Mouse (Mus musculus) Patski (cell line): ENCODE measurements at regions not wholly inside any gene's neighbourhood (a gene's known extent, or its start where the extent isn't known, plus 50 kb on each side); places are given as distances from the start of the nearest gene placed in this dataset.

ENCODE experiments used
- ATAC-seq: fragments of 100-300 bp; one replicate; pipeline ENCODE4 v1.8.0; 2021
- CTCF ChIA-PET: fragments of 350-600 bp; sonication (Branson Sonifier 250); formaldehyde crosslinking; loops from one replicate; lab custom pipeline; 2022; ENCODE audit warnings: inconsistent platforms; lab: Charles Lee
- POLR2A ChIA-PET: fragments of 350-600 bp; sonication (Branson Sonifier 250); formaldehyde crosslinking; loops from one replicate; lab custom pipeline; 2022; ENCODE audit warnings: antibody characterized with exemption, inconsistent platforms; lab: Charles Lee
- DNase-seq: peaks from one replicate; pipeline ENCODE4 v3.0.0-alpha.2; 2011; ENCODE audit warnings: low read depth, low spot score
- H3K27me3 ChIP-seq: fragments of 371-371 bp; one replicate; pipeline ENCODE4 v1.5.1; 2021
- CTCF ChIP-seq: fragments of 100-300 bp; IDR thresholded peaks from one replicate; pipeline ENCODE4 v1.5.1; 2021
- in situ Hi-C: fragments of 300-500 bp; cut with MboI; formaldehyde crosslinking; loops from 3 replicates; pipeline ENCODE4 v1.11.1; 2018; ENCODE audit warnings: low pct_unique_long_range_greater_than_20kb, mixed read lengths

GRCm38 (mm10) chr14:106190721-106191120 is 84.7 kb downstream of the Trim52 start:
- DNase-seq (no peak), ATAC-seq (no peak)
- ChIA-PET CTCF (no interaction called here), POLR2A (no interaction called here)
- no peak for TF ChIP-seq CTCF
- H3K27me3 ChIP-seq = peaks cover 16% of the 10 kb centered on the region
- in situ Hi-C loops = no loop called here

- no peak for TF ChIP-seq CTCF
These were observed 87.6 kb downstream of the Trim52 start for GRCm38 (mm10) chr14:106193583-106193982.

DNA sequence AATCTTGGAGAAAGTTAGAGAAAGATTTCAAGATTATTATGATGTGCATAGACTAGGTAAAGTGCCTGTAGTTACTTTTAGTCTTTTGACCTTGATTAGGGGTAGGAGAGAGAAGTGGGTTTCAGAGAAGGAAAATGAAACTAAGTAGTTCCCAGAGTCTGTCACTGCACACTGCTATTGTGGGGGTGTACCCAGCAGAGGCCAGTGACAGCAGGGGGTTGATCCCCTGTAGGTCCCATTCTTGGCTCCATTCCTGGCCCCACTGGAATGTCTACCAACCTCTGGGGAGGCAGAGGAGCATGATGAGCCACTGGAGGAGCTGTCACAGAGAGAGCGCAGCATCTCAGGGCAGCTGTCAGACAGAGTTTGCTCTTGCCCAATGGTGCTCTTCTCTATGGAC is 88.1 kb downstream of the Trim52 start:
- in situ Hi-C loops = no loop called here

More at GRCm38 (mm10) chr14:106193583-106193982, 87.6 kb downstream of the Trim52 start:
- ChIA-PET POLR2A (no interaction called here), CTCF (no interaction called here)
- ATAC-seq = no peak
- in situ Hi-C loops = no loop called here
- peaks cover 20% of the 10 kb centered on the region for H3K27me3 ChIP-seq
- no peak for DNase-seq

GRCm38 (mm10) chr14:106197826-106198225 is 91.8 kb downstream of the Trim52 start:
- in situ Hi-C loops = no loop called here
- POLR2A ChIA-PET = no interaction called here
- DNase-seq = no peak
- CTCF ChIA-PET = no interaction called here
- peaks cover 14% of the 10 kb centered on the region for H3K27me3 ChIP-seq
- no peak for TF ChIP-seq CTCF
- ATAC-seq = no peak

More for the DNA sequence above, 88.1 kb downstream of the Trim52 start:
- TF ChIP-seq CTCF = no peak
- DNase-seq = no peak
- CTCF ChIA-PET = interaction anchor here (0.8 kb wide), 1 partner anchor 17 kb away, joined by 3 read pairs; no protein-coding TSS in a partner anchor
- peak; percentile 35 for ATAC-seq
- POLR2A ChIA-PET = no interaction called here
- H3K27me3 ChIP-seq = peaks cover 18% of the 10 kb centered on the region

DNA sequence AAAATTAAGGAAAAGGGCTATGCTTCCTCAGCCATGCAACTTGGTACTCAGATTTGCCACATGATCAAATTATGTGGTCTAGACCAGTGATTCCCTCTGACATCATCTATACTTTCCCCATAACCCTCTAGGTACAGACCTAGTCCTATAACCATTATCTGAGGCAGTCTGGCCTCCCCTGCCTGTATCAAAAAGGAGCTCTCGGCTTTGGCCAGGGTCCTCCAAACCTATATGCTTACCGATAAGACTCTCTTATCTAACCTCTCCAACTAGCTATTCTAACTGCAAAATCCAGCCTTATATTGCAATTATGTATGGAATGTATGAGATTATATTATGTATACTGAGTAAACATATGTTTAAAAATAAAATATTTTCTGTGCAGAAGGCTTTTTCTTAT is 93.1 kb downstream of the Trim52 start:
- ATAC-seq (no peak), DNase-seq (no peak)
- ChIA-PET POLR2A (no interaction called here), CTCF (no interaction called here)
- no peak for TF ChIP-seq CTCF
- peaks cover 15% of the 10 kb centered on the region for H3K27me3 ChIP-seq
- in situ Hi-C loops = no loop called here

DNA sequence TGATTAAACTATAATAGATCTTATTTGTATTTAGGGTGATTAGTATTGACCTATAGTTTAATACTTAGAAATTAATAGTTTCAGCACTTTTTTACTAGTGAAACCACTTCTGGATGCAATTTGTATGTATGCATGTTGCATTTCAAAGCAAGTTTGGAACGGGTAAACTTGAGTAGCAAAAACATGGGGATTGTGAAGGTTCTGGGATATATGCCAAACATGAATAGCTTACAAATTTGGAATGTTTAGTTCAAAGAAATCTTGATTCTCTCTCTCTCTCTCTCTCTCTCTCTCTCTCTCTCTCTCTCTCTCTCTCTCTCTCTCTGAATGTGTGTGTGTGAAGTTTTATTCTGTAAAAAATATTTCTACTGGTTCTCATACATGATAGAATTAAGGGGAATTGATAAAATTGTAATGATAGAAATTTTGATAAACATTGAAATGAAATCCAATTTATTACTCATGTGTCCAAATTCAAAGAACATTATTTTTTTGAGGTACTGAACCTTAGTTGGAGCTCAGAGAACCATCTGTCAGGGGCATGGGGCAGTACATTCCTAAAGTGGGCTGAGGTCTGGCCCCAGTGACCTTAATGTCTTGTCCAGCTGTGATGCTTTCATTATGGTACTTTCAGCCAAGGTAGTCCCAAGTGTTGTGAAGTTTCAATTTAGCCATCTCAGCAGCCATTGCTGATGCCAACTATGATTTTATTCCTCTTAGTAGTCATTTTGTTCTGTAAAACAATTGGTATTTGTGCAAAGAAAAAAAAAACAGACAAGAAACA is 93.7 kb downstream of the Trim52 start:
- peaks cover 15% of the 10 kb centered on the region for H3K27me3 ChIP-seq
- POLR2A ChIA-PET = no interaction called here
- TF ChIP-seq CTCF = no peak
- in situ Hi-C loops = no loop called here
- no peak for ATAC-seq
- no peak for DNase-seq
- CTCF ChIA-PET = no interaction called here

- H3K27me3 ChIP-seq = peaks cover 17% of the 10 kb centered on the region
- no peak for ATAC-seq
- DNase-seq = no peak
- ChIA-PET POLR2A (no interaction called here), CTCF (interaction anchor here (0.6 to 1.4 kb wide), 2 partner anchors 15 to 17 kb away, joined by 3 read pairs; no protein-coding TSS in a partner anchor)
- in situ Hi-C loops = no loop called here
- TF ChIP-seq CTCF = no peak
These were observed 105.1 kb downstream of the Trim52 start for GRCm38 (mm10) chr14:106211062-106211461.

- POLR2A ChIA-PET = no interaction called here
- in situ Hi-C loops = no loop called here
These were observed 111.7 kb downstream of the Trim52 start for GRCm38 (mm10) chr14:106217681-106218080.

DNA sequence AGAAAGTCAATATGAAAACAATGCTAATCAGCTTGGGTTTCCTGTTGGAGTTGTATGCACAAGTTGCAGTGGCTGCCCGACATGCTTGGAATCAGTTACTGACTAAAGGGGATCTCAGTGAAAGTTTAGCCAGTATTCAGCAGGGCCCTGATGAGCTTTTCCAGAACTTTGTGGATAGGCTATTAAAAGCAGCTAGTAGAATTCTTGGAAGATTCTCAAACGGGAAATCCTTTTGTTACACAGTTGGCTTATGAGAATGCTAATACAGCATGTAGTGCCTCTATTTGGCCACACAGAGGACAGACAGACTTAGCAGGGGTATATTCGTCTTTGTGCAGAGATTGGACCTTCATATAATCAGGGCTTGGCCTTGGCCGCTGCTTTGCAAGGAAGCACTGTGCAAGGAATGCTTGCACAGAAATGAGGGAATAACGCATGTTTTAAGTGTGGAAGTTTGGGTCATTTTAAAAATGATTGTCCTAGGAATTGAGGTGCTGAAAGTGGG is 113.3 kb downstream of the Trim52 start:
- ATAC-seq = no peak
- in situ Hi-C loops = no loop called here
- no peak for TF ChIP-seq CTCF
- peaks cover 22% of the 10 kb centered on the region for H3K27me3 ChIP-seq
- CTCF ChIA-PET = interaction anchor here (1.1 kb wide), 1 partner anchor 142 kb away, joined by 3 read pairs; no protein-coding TSS in a partner anchor
- POLR2A ChIA-PET = no interaction called here
- no peak for DNase-seq

More at GRCm38 (mm10) chr14:106217681-106218080, 111.7 kb downstream of the Trim52 start:
- no peak for ATAC-seq
- TF ChIP-seq CTCF = no peak
- CTCF ChIA-PET = no interaction called here
- peaks cover 22% of the 10 kb centered on the region for H3K27me3 ChIP-seq
- DNase-seq = no peak

GRCm38 (mm10) chr14:106225401-106225800 is 119.4 kb downstream of the Trim52 start:
- ChIA-PET POLR2A (no interaction called here), CTCF (interaction anchor here (0.9 kb wide), 1 partner anchor 14 kb away, joined by 3 read pairs; no protein-coding TSS in a partner anchor)
- no peak for DNase-seq
- H3K27me3 ChIP-seq = peaks cover 12% of the 10 kb centered on the region
- in situ Hi-C loops = no loop called here
- TF ChIP-seq CTCF = no peak
- no peak for ATAC-seq
